In the genomic region with DNA sequence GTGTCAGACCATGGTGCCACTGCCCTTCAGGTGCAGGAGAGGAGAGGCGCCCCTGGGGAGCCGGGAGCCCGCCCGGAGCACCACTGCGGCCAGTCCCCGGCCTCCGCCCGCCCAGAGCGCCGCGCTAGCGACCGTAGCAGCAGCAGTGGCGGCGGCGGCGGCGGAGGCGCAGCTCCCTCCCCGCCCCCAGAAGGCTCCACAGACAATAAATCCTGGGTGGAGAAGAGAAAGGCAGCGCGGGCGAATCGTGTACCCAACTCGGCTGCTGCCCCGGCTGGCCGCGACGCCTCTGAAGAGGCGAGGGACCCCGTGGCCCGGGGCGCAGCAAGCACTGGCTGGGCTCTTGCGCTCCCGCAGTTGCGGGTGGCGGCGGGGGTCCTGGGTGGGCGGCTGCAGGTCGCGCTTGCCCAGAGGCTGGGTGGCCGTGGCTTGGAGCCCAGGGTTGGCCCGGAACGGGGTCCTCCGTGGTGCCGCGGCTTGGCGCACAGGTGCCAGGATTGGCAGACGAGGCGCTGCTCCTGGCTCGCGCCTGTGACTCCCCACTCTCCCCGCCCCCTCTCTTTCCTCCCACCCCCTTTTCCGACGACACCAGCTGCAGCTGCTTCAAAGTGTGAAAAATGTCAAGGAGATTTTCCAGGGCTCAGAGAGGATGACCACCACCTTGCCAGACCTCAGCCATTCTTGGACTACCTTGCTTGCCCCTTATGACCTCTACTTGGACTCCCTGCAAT, we compare ENCODE assay signal across 8 mouse cellular contexts. TPM values are rescaled to one million over a fixed set of nuclear protein-coding genes. Genes with fewer than 3 reads are reported as not detected.
DNase-seq lines count a peak whose midpoint lies in the region; ATAC-seq and TF ChIP-seq lines count a peak whose summit lies in the region.

No protein-coding gene starts in this region.

- no peaks in the 10 kb centered on the region for H3K9me3 ChIP-seq in kidney, embryonic 15.5 days (replicated peaks)
- no peaks in the 10 kb centered on the region for H3K9me3 ChIP-seq in midbrain, embryonic 12.5 days
- no peaks in the 10 kb centered on the region for H3K9me3 ChIP-seq in stomach, postnatal 0 days (ENCODE audit: control insufficient read depth, low read length)

- ATAC-seq in kidney, embryonic 15.5 days (replicated peaks; ENCODE audit: low FRiP score): peak; percentile 83
- ATAC-seq in frontal cortex, adult (ENCODE audit: low TSS enrichment): peak; percentile 34
- ATAC-seq in midbrain, embryonic 12.5 days (ENCODE audit: low FRiP score, low read depth): peak; percentile 78
- peak; percentile 40; the same call in 1 of the 2 replicates for ATAC-seq in stomach, postnatal 0 days (ENCODE audit: low FRiP score, low TSS enrichment)

- H3K4me3 ChIP-seq in kidney, embryonic 15.5 days (replicated peaks): peak overlapping the region; percentile 60
- H3K4me3 ChIP-seq in midbrain, embryonic 12.5 days: peak overlapping the region; percentile 76
- H3K4me3 ChIP-seq in stomach, postnatal 0 days (ENCODE audit: low read depth, low read length): peak overlapping the region; percentile 56

- no peaks in the 10 kb centered on the region for H3K36me3 ChIP-seq in kidney, embryonic 15.5 days
- H3K36me3 ChIP-seq in midbrain, embryonic 12.5 days: no peaks in the 10 kb centered on the region
- no peaks in the 10 kb centered on the region for H3K36me3 ChIP-seq in stomach, postnatal 0 days (ENCODE audit: control insufficient read depth, insufficient read depth, low read length)

- H3K9ac ChIP-seq in kidney, embryonic 15.5 days: peak overlapping the region; percentile 44
- H3K9ac ChIP-seq in midbrain, embryonic 12.5 days (replicated peaks): peak overlapping the region; percentile 82
- peak overlapping the region; percentile 47; the same call in 1 of the 2 replicates for H3K9ac ChIP-seq in stomach, postnatal 0 days (ENCODE audit: low read length)

- DNase-seq in kidney, postnatal 36 days: no peak
- peak; percentile 57 to 65 for DNase-seq in cerebellum, postnatal 25 days
- DNase-seq in layer of hippocampus, postnatal 14 days (ENCODE audit: low spot score in 2 of 2): peak; percentile 68 to 72
- DNase-seq in stomach, postnatal 0 days (ENCODE audit: low spot score): peak; percentile 29
- no peak for DNase-seq in thymus, adult 18-20 months

- H3K27ac ChIP-seq in kidney, embryonic 15.5 days: no peak overlapping the region
- H3K27ac ChIP-seq in midbrain, embryonic 12.5 days (replicated peaks): peak overlapping the region; percentile 77
- H3K27ac ChIP-seq in stomach, postnatal 0 days (replicated peaks): no peak overlapping the region

- no peak for TF ChIP-seq CTCF in stomach, postnatal 0 days (IDR thresholded peaks at IDR 0.05; ENCODE audit: low read depth)

- TF ChIP-seq EP300 in stomach, postnatal 0 days (optimal IDR thresholded peaks at IDR 0.05): no peak

- WGBS in kidney, embryonic 15.5 days: under 1% methylated on average over 47 of the region's 55 CpGs
- under 1% methylated on average over 45 of the region's 55 CpGs for WGBS in midbrain, embryonic 12.5 days
- under 1% methylated on average over 45 of the region's 55 CpGs for WGBS in stomach, postnatal 0 days

- H3K4me1 ChIP-seq in kidney, embryonic 15.5 days: peaks cover 28% of the 10 kb centered on the region
- no peaks in the 10 kb centered on the region; the same call in 1 of the 2 replicates for H3K4me1 ChIP-seq in midbrain, embryonic 12.5 days
- no peaks in the 10 kb centered on the region for H3K4me1 ChIP-seq in stomach, postnatal 0 days (replicated peaks; ENCODE audit: control insufficient read depth, insufficient read depth)

- H3K4me2 ChIP-seq in kidney, embryonic 15.5 days: peak overlapping the region; percentile 99
- peak overlapping the region; percentile 89 for H3K4me2 ChIP-seq in midbrain, embryonic 12.5 days (replicated peaks)
- peak overlapping the region; percentile 94 for H3K4me2 ChIP-seq in stomach, postnatal 0 days (replicated peaks; ENCODE audit: low read depth)

- H3K27me3 ChIP-seq in kidney, embryonic 15.5 days: peaks cover 42% of the 10 kb centered on the region
- H3K27me3 ChIP-seq in midbrain, embryonic 12.5 days: peaks cover 32% of the 10 kb centered on the region
- peaks cover 7% of the 10 kb centered on the region; the same call in 1 of the 2 replicates for H3K27me3 ChIP-seq in stomach, postnatal 0 days (ENCODE audit: control insufficient read depth, insufficient read depth, low read length)

RNA-seq across cellular contexts. Expression of a gene that starts 0.6 kb away (rescaled TPM):
- polyA plus RNA-seq in kidney, embryonic 15.5 days (2015; fragmentation: Nextera tagmentation; extraction: Ambion mirVana): 0.27 and 0.55 TPM in 2 replicates
- 100 to 1,000 TPM; 109 to 125 TPM for total RNA-seq in layer of hippocampus, postnatal 14 days (2021)
- polyA plus RNA-seq in midbrain, embryonic 12.5 days (2016; fragmentation: Nextera tagmentation; extraction: Ambion mirVana): 4.1 and 5.6 TPM in 2 replicates
- 0.39 and 0.41 TPM in 2 replicates for polyA plus RNA-seq in stomach, postnatal 0 days (2015; fragmentation: Nextera tagmentation; extraction: Ambion mirVana)

Comparison
In these comparisons a context has a peak if more than half of its experiments do, and no peak if none do; other contexts are left out.
1. DNase-seq: peak in cerebellum, postnatal 25 days (2 of 2), layer of hippocampus, postnatal 14 days (2 of 2) and stomach, postnatal 0 days (single experiment); none in kidney, postnatal 36 days (0 of 2) and thymus, adult 18-20 months (0 of 2).
2. Peak in every context shown above with its lines, with median percentiles within 50 percentile points of each other: ATAC-seq, H3K4me2 ChIP-seq, H3K4me3 ChIP-seq and H3K9ac ChIP-seq.